ENCODE assay signal across 11 mouse cellular contexts in the genomic region with DNA sequence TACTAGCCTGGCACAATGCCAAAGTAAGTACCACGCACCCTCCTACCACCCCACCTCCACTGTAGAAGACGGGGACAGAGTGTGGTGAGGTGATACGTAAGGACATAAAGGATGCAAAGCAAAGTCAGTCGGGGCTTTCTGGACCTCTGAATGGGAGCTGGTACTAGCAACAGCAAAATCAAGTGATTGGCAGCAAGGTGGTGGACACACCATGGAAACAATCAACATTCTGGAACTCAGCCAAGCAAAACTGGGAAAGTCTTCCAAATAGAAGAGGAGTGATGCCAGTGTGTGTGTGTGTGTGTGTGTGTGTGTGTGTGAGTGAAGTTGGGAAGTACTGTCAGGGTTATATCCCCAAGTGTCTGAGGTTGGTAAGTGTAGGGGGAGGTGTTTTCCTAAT. TPM values are rescaled to one million over a fixed set of nuclear protein-coding genes. Genes with fewer than 3 reads are reported as not detected.
DNase-seq lines count a peak whose midpoint lies in the region; ATAC-seq and TF ChIP-seq lines count a peak whose summit lies in the region.
"Had no signal": no experiment of that assay in that cellular context is flagged by ENCODE, and none has a peak within 500 bp of the region (broad histone marks: within the 10 kb centered on the region; RNA-seq: fewer than 3 reads in every experiment).

No protein-coding gene starts in this region.

- no peak overlapping the region for H3K4me3 ChIP-seq in cerebellum, adult 2 months (replicated peaks; ENCODE audit: insufficient read depth, low read depth, low read length)
- H3K4me3 ChIP-seq in heart, postnatal 0 days (ENCODE audit: low read depth, low read length), result no peak overlapping the region
- no peak overlapping the region for H3K4me3 ChIP-seq in midbrain, embryonic 14.5 days (replicated peaks; ENCODE audit: low read depth, low read length)
- H3K4me3 ChIP-seq in midbrain, embryonic 16.5 days (ENCODE audit: low read depth, low read length), result no peak overlapping the region
- H3K4me3 ChIP-seq: intestine, embryonic 15.5 days; liver, embryonic 13.5 days had no signal

- no peaks in the 10 kb centered on the region for H3K9me3 ChIP-seq in heart, postnatal 0 days (replicated peaks; ENCODE audit: control insufficient read depth, low read length)
- no peaks in the 10 kb centered on the region for H3K9me3 ChIP-seq in midbrain, embryonic 14.5 days (ENCODE audit: control insufficient read depth, low read length)
- no peaks in the 10 kb centered on the region for H3K9me3 ChIP-seq in midbrain, embryonic 16.5 days (replicated peaks; ENCODE audit: control insufficient read depth, low read length, poor library complexity, severe bottlenecking)
- H3K9me3 ChIP-seq: intestine, embryonic 15.5 days; liver, embryonic 13.5 days had no signal

- peak; percentile 42 for ATAC-seq in heart, postnatal 0 days (ENCODE audit: insufficient read depth, low read depth)
- no peak for ATAC-seq in midbrain, embryonic 14.5 days (ENCODE audit: low FRiP score, low TSS enrichment)
- ATAC-seq in midbrain, embryonic 16.5 days, result no peak
- ATAC-seq: intestine, embryonic 15.5 days had no signal

- peaks cover 47% of the 10 kb centered on the region for H3K36me3 ChIP-seq in heart, postnatal 0 days (replicated peaks; ENCODE audit: control insufficient read depth, insufficient read depth, low read length)
- H3K36me3 ChIP-seq in midbrain, embryonic 14.5 days (ENCODE audit: control insufficient read depth, insufficient read depth, low read length), result peaks cover 89% of the 10 kb centered on the region
- H3K36me3 ChIP-seq in midbrain, embryonic 16.5 days (ENCODE audit: control insufficient read depth, insufficient read depth, low read length), result peaks cover 37% of the 10 kb centered on the region

- H3K27ac ChIP-seq in cerebellum, adult 2 months (ENCODE audit: insufficient read depth, low read length), result peak overlapping the region; percentile 80; the same call in 1 of the 2 replicates
- H3K27ac ChIP-seq in heart, postnatal 0 days (ENCODE audit: low read depth), result no peak overlapping the region
- H3K27ac ChIP-seq in midbrain, embryonic 14.5 days (replicated peaks; ENCODE audit: low read depth, low read length), result no peak overlapping the region
- H3K27ac ChIP-seq in midbrain, embryonic 16.5 days (ENCODE audit: low read length), result no peak overlapping the region
- H3K27ac ChIP-seq: intestine, embryonic 15.5 days; liver, embryonic 13.5 days had no signal

- no peak overlapping the region for H3K4me2 ChIP-seq in heart, postnatal 0 days (ENCODE audit: low read depth, low read length)
- H3K4me2 ChIP-seq in midbrain, embryonic 14.5 days (ENCODE audit: low read length), result no peak overlapping the region
- no peak overlapping the region for H3K4me2 ChIP-seq in midbrain, embryonic 16.5 days (ENCODE audit: low read length)
- H3K4me2 ChIP-seq: intestine, embryonic 15.5 days; liver, embryonic 13.5 days had no signal

- no peak for TF ChIP-seq EP300 in heart, postnatal 0 days (IDR thresholded peaks at IDR 0.05; ENCODE audit: low read depth)

- 37% methylated on average over 4 of the region's 4 CpGs for WGBS in cerebellum, adult 2 months
- 61% methylated on average over 4 of the region's 4 CpGs for WGBS in heart, postnatal 0 days
- WGBS in midbrain, embryonic 14.5 days, result 76% methylated on average over 4 of the region's 4 CpGs
- 79% methylated on average over 4 of the region's 4 CpGs for WGBS in midbrain, embryonic 16.5 days

- no peaks in the 10 kb centered on the region for H3K27me3 ChIP-seq in cerebellum, adult 2 months (ENCODE audit: control insufficient read depth, insufficient read depth, low read length)
- H3K27me3 ChIP-seq in heart, postnatal 0 days (ENCODE audit: control insufficient read depth, insufficient read depth, low read length), result no peaks in the 10 kb centered on the region
- H3K27me3 ChIP-seq in midbrain, embryonic 14.5 days (ENCODE audit: control insufficient read depth, insufficient read depth, low read length), result no peaks in the 10 kb centered on the region
- H3K27me3 ChIP-seq in midbrain, embryonic 16.5 days (ENCODE audit: control insufficient read depth, insufficient read depth, low read depth, low read length), result no peaks in the 10 kb centered on the region
- H3K27me3 ChIP-seq: intestine, embryonic 15.5 days; liver, embryonic 13.5 days had no signal

- TF ChIP-seq CTCF in cerebellum, adult 2 months (IDR thresholded peaks at IDR 0.05; ENCODE audit: borderline replicate concordance, insufficient read depth, low read depth, low read length), result no peak
- no peak for TF ChIP-seq CTCF in heart, postnatal 0 days (IDR thresholded peaks at IDR 0.05; ENCODE audit: low read depth)

- H3K4me1 ChIP-seq in cerebellum, adult 2 months (ENCODE audit: control insufficient read depth, insufficient read depth, low read length), result peaks cover 10% of the 10 kb centered on the region; the same call in 1 of the 2 replicates
- peaks cover 12% of the 10 kb centered on the region; the same call in 1 of the 2 replicates for H3K4me1 ChIP-seq in heart, postnatal 0 days (ENCODE audit: control insufficient read depth, insufficient read depth)
- H3K4me1 ChIP-seq in midbrain, embryonic 14.5 days (ENCODE audit: control insufficient read depth, insufficient read depth, low read length), result no peaks in the 10 kb centered on the region
- no peaks in the 10 kb centered on the region; the same call in 1 of the 2 replicates for H3K4me1 ChIP-seq in midbrain, embryonic 16.5 days (ENCODE audit: control insufficient read depth, insufficient read depth, low read length)
- H3K4me1 ChIP-seq: liver, embryonic 13.5 days had no signal

- peak in 1 of 2 experiments; percentile 50 for DNase-seq in cerebellum, adult 2 months
- no peak for DNase-seq in cerebellum, adult 18-20 months
- DNase-seq in heart, postnatal 0 days (ENCODE audit: low spot score), result peak; percentile 29
- DNase-seq in heart, adult 8-10 months (ENCODE audit: low spot score), result no peak
- DNase-seq in midbrain, embryonic 14.5 days, result peak; percentile 67
- peak; percentile 29 to 33 for DNase-seq in layer of hippocampus, adult 8-10 months (ENCODE audit: low spot score in 2 of 2)
- no peak for DNase-seq in embryo, embryonic 10 days (ENCODE audit: low spot score)
- DNase-seq: liver, embryonic 13.5 days; thymus, postnatal 14 days had no signal

- H3K9ac ChIP-seq in heart, postnatal 0 days (replicated peaks; ENCODE audit: low read depth, low read length), result no peak overlapping the region
- H3K9ac ChIP-seq in midbrain, embryonic 14.5 days (replicated peaks; ENCODE audit: low read length), result no peak overlapping the region
- no peak overlapping the region for H3K9ac ChIP-seq in midbrain, embryonic 16.5 days (ENCODE audit: low read depth, low read length)
- H3K9ac ChIP-seq: intestine, embryonic 15.5 days; liver, embryonic 13.5 days had no signal

- no peak for TF ChIP-seq POLR2A in cerebellum, adult 2 months (IDR thresholded peaks at IDR 0.05; ENCODE audit: borderline replicate concordance, insufficient read depth, low read length)

RNA-seq across cellular contexts. Expression of gene Pogk, which starts 7.7 kb away (rescaled TPM):
- polyA plus RNA-seq in cerebellum, adult 2 months (2012; rRNA removed), result 40.2 and 42.0 TPM in 2 replicates
- 17.9 and 26.3 TPM in 2 replicates for total RNA-seq in heart, postnatal 0 days (2014; rRNA removed; ENCODE audit: low replicate concordance)
- 5.4 TPM in 2 replicates for polyA plus RNA-seq in heart, postnatal 0 days (2015; fragmentation: Nextera tagmentation; extraction: Ambion mirVana)
- 10 to 100 TPM in 2 of 4 experiments, 1 to 10 TPM in 2; 9.6 to 15.1 (median 10.4) TPM for total RNA-seq in heart, adult 8-10 months (2022)
- 32.2 and 49.0 TPM in 2 replicates for polyA plus RNA-seq in midbrain, embryonic 14.5 days (2014; fragmentation: Nextera tagmentation; extraction: Ambion mirVana)
- 38.4 and 41.5 TPM in 2 replicates for polyA plus RNA-seq in midbrain, embryonic 16.5 days (2015; fragmentation: Nextera tagmentation; extraction: Ambion mirVana)
- total RNA-seq in layer of hippocampus, adult 8-10 months (2022), result 10 to 100 TPM; 34.0 to 35.0 (median 34.4) TPM

RNA-seq across cellular contexts. Expression of gene Tada1, which starts 23.1 kb away (rescaled TPM):
- polyA plus RNA-seq in cerebellum, adult 2 months (2012; rRNA removed), result 50.2 and 50.8 TPM in 2 replicates
- 24.7 and 26.3 TPM in 2 replicates for total RNA-seq in heart, postnatal 0 days (2014; rRNA removed; ENCODE audit: low replicate concordance)
- 20.8 and 22.1 TPM in 2 replicates for polyA plus RNA-seq in heart, postnatal 0 days (2015; fragmentation: Nextera tagmentation; extraction: Ambion mirVana)
- 1 to 10 TPM; 6.3 to 8.5 (median 7.2) TPM for total RNA-seq in heart, adult 8-10 months (2022)
- 94.3 and 99.7 TPM in 2 replicates for polyA plus RNA-seq in midbrain, embryonic 14.5 days (2014; fragmentation: Nextera tagmentation; extraction: Ambion mirVana)
- polyA plus RNA-seq in midbrain, embryonic 16.5 days (2015; fragmentation: Nextera tagmentation; extraction: Ambion mirVana), result 88.8 and 98.7 TPM in 2 replicates
- total RNA-seq in layer of hippocampus, adult 8-10 months (2022), result 10 to 100 TPM; 36.5 to 41.8 (median 39.3) TPM

Comparison
In these comparisons a context has a peak if more than half of its experiments do, and no peak if none do; other contexts are left out.
1. DNase-seq: peak in heart, postnatal 0 days (single experiment), midbrain, embryonic 14.5 days (single experiment) and layer of hippocampus, adult 8-10 months (2 of 2); none in cerebellum, adult 18-20 months (0 of 2), heart, adult 8-10 months (single experiment) and embryo, embryonic 10 days (single experiment).